Mouse (Mus musculus): ENCODE data around the gene Hdac11.

Hdac11 gene

GRCm38 (mm10) chr6:91137343-91137956 lies 19.0 kb upstream of the Hdac11 start:
- no peak for DNase-seq (ENCODE audit: low spot score)

DNA sequence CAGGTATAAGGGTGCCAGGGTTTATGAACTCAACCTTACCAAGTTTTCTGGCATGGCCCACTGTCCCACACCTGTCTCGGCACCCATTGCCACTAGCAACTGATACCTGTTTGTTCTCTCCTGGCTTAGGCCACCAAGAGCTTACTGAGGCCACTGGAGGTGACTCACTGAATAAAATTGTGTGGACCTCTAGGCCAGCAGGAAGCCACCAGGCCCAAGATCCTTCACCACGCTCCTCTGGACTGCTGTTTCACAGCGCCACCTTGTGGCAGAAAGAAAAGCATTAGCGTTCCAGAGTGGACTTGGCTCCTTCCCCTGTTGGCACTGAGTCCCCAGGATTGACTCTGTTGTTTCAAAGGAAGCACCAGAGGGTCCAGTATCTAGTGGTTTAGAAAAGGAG lies 16.6 kb upstream of the Hdac11 start:
- DNase-seq (ENCODE audit: low spot score) = peak; percentile 81

DNA sequence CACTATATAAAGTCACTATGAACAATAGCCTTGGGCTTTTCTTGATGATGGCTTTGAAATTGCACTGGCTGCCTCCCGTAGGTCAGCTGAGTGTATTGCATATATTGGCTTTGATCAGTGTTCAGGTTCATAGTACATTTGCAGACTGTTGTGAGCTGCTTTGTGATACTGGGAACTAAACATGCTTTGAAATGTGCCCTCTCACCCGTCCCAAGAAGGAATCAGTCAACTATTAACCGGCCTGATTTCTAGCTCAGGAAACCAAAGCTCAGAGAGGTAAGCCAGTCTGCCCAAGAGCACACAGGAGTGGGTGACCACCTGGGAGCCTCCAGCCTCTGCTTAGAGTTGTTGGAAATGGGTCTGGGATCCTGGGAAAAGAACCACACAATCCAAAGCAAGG lies 11.4 kb upstream of the Hdac11 start:
- no peak for DNase-seq (ENCODE audit: low spot score)

- DNase-seq (ENCODE audit: low spot score) = no peak
Observed at GRCm38 (mm10) chr6:91145572-91145971, 10.9 kb upstream of the Hdac11 start.

DNA sequence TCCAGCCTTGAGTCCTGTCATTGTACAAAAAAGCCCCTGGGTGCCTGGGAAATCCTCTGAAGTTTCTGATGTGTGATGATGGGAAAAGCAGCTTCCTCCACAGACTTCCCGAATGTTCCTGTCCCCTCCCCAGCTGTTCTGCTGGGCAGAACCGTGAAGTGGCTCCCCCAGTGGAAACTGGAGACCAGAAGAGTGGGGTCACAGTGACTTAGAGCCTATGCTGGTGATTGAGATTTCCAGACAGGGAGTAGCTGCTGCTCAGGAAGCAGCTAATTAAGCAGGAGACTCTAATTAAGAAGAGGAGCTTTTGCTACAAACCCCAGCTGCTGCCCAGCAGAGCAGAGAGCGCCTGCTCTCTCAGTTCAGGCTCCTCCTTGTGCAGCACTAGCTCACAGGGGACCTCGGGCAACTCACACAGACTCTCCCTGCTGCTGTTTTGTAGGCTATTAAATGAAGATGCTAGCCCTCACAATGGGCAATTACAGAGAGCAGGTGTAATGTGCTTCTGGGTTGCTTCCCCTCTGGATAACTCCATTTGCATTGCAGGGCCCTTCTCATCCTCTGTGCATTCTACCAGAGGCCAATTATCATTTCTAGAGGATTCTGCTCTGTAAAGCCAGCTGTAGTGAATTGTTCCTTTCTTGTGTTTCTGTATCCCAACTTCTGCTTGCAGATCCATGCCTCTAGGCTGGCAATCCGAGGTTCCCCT lies 9.9 kb upstream of the Hdac11 start:
- DNase-seq (ENCODE audit: low spot score) = no peak

DNA sequence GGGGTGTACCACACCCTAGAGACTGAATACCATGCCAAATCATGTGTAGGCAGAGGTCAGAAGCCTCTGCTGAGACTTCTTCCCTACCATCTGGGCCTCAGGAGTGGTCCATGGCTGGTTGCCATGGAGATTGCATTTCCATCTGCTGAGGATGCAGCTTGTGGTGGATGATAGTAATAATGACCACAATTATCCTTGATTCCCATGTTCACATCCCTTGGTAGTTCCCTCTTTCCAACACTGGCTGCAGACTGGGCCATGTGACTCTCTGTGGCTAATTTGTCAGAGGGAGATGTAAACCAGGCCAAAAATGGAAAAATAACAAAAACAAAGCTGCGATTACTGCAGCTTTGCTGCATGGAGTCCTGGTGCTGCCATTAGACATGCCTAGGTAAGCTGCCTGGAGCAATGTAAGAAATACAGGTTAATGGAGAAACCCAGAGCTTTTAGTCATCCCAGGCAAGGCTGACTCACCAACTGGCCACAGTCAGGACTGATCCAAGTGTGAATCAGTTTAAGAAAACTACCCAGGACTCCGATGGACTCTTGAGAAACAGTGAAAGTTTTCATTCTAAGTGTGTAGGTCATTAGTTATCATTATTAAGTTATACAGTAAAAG lies 9.2 kb upstream of the Hdac11 start:
- DNase-seq (ENCODE audit: low spot score) = no peak

DNA sequence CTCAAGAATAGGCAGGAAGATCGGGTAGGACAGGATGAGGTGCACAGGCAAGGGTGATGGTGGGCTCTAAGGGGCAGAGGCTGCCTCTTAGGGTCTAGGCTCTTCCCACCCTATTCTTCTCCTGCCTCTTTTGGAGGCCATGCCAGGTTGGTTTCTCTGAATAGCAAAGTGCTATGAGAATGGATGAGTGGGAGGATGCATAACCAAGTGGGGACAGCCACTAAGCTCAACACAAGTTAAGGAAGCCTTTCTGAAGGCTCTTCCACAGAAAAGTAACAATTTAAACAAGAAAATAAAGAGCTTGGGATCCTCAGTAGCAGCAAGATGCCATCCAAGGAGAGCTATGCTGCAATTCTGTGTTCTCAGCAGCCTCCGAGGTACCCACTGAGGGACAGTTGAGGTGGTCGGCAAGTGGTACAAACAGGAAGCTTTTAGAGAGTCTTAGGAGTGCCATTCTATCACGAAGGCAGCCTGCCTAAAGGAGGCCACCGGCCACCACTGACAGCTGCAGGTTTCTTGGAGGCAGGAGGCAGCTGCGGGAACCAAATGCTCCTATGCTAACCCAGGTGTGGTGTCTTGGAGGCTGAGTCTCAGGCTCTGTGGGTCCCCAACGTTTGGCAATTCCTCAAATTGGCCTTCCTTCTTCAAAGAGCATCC lies 3.4 kb upstream of the Hdac11 start:
- no peak for DNase-seq (ENCODE audit: low spot score)

GRCm38 (mm10) chr6:91153549-91154064 lies 2.9 kb upstream of the Hdac11 start:
- DNase-seq (ENCODE audit: low spot score) = peak; percentile 65

GRCm38 (mm10) chr6:91154685-91155084 lies 1.8 kb upstream of the Hdac11 start:
- no peak for DNase-seq (ENCODE audit: low spot score)

- no peak for DNase-seq (ENCODE audit: low spot score)
Observed at GRCm38 (mm10) chr6:91155286-91155685, 1.2 kb upstream of the Hdac11 start.

GRCm38 (mm10) chr6:91156062-91156461 lies 403 bp upstream of the Hdac11 start:
- peak; percentile 53 for DNase-seq (ENCODE audit: low spot score)

GRCm38 (mm10) chr6:91157237-91157570 lies 739 bp downstream of the Hdac11 start:
- DNase-seq (ENCODE audit: low spot score) = no peak

DNA sequence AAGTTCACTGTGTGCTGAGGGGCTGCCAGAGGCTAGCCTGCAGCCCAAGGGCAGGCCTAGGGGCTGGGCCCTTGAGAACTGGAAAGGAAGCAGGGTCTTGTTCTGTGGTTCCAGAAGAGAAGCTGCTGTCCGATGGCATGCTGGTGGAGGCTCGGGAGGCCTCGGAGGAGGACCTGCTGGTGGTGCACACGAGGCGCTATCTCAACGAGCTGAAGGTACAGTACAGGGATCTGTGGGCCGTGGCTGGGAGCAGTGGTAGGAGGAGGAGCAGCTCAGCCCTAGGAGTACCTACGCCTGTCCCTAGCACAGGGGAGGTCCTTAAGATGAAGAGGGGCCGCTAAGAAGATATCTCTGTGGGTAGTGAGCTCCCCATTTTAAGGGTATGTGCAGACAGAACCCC lies 2.6 kb downstream of the Hdac11 start:
- no peak for DNase-seq (ENCODE audit: low spot score)

DNA sequence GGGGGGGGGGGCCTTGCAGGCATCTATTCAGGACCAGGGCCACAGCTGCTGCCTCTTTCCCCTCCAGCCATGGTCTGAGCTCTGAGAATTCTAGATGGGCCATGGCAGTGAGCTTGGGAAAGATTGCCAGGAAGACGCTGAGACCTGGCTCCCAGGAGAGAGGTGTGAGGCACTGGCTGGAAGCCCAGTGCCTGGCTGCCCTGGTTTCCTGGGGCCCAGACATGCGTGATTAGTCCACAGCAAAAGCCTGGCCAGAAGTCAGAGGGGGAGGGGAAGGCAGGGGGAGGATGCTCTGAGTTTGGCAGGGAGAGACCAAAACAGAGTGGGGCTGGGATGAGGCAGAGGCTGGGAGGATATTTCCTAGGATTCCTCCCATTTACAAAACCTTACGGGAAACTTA lies 3.9 kb downstream of the Hdac11 start:
- DNase-seq (ENCODE audit: low spot score) = peak; percentile 61

GRCm38 (mm10) chr6:91160976-91161375 lies 4.5 kb downstream of the Hdac11 start:
- DNase-seq (ENCODE audit: low spot score) = no peak

- DNase-seq (ENCODE audit: low spot score) = no peak
Observed at GRCm38 (mm10) chr6:91161506-91162235, 5.2 kb downstream of the Hdac11 start.

GRCm38 (mm10) chr6:91162314-91162713 lies 5.8 kb downstream of the Hdac11 start:
- DNase-seq (ENCODE audit: low spot score) = no peak

DNA sequence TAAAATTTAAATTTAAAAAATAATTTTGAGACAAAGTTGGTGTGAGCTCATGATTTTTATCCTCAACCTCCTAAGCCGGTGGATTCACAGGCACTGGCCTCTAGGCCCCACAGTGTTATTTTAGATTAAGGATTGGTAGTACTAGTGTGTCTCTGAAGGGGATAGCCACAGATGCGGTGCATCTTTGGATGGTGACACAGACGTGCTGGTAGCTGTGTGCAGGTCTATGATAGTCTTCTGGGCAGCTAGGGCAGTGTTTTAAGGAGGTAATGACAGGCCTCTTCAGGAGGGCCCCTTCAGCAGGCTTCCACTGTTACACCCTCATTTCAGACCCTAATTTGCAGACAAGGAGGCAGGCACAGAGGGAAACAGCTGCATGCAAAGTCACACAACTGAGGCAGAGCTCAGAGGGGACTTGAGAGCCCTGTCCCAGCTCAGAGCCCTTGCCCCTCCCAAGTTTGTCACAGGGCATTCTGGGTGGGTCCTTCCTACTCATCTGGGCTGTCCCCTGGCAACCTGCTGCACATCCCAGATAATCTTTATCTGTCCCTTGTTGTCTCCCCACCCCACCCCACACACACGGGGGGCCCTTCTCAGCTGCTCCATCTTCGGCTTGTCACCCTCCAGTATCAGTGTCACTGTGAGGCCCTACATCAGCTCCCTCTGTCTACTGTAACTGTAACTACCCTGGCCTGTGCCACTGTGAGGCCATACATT lies 6.9 kb downstream of the Hdac11 start:
- no peak for DNase-seq (ENCODE audit: low spot score)

DNA sequence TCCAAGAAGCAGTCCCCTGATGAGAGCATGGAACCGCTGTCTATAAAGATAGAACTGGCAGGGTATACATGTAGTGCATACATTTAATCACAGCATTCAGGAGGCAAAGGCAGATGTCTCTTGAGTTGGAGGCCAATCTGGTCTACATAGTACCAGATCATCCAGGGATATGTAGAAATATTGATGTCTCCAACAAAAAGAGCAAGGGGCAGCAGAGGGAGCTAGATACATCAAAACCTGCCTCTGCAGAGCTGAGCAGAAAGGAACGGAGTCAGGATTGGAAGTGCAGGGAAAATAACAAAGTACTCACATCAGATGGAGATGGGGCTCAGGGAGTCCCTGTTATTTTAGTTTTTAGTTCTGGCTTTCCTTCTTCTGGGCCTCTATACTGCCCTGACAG lies 8.1 kb downstream of the Hdac11 start:
- DNase-seq (ENCODE audit: low spot score) = no peak

- peak; percentile 86 for DNase-seq (ENCODE audit: low spot score)
Observed at GRCm38 (mm10) chr6:91165210-91165609, 8.7 kb downstream of the Hdac11 start.

GRCm38 (mm10) chr6:91167828-91168227 lies 11.4 kb downstream of the Hdac11 start:
- no peak for DNase-seq (ENCODE audit: low spot score)

- no peak for DNase-seq (ENCODE audit: low spot score)
Observed at GRCm38 (mm10) chr6:91169129-91169528, 12.7 kb downstream of the Hdac11 start.
